Mouse (Mus musculus): ENCODE measurements around the gene Nuak1. TPM values are rescaled to one million over a fixed set of nuclear protein-coding genes. Genes with fewer than 3 reads are reported as not detected.

Gene Nuak1
- total and polyA plus RNA-seq, 3 experiments, result 1.2 to 3.4 (median 1.6) TPM

GRCm38 (mm10) chr10:84382900-84383883 lies 57.2 kb downstream of the Nuak1 start:
- in situ Hi-C loops (cut with MboI; ENCODE audit: low pct_ligation_motif_present, low pct_unique_long_range_greater_than_20kb, low sequenced_read_pairs) (no loop called here), dilution Hi-C loops (cut with MboI; ENCODE audit: extremely low pct_ligation_motif_present, extremely low pct_unique_long_range_greater_than_20kb, low sequenced_read_pairs) (no loop called here)
- no peak overlapping the region for H3K9ac ChIP-seq (ENCODE audit: insufficient read depth, low read depth)
- TF ChIP-seq MAFK (IDR thresholded peaks at IDR 0.05; ENCODE audit: insufficient replicate concordance, low read length) (no peak), ZKSCAN1 (IDR thresholded peaks at IDR 0.05; ENCODE audit: borderline replicate concordance, low read depth, low read length) (no peak), NELFE (IDR thresholded peaks at IDR 0.05; ENCODE audit: low read depth, low read length) (no peak), ETS1 (conservative IDR thresholded peaks at IDR 0.05; ENCODE audit: low read depth, low read length) (no peak)
- no peaks in the 10 kb centered on the region for H3K9me3 ChIP-seq (replicated peaks; ENCODE audit: low read length)
- no peaks in the 10 kb centered on the region for H3K27me3 ChIP-seq (replicated peaks)
- H3K4me3 ChIP-seq (replicated peaks in 1 of 3; ENCODE audit: low read depth in 2 of 3, low read length in 2 of 3, poor library complexity in 1 of 3), result no peak overlapping the region
- H3K4me2 ChIP-seq (ENCODE audit: insufficient read depth, low read depth, poor library complexity, severe bottlenecking), result no peak overlapping the region
- H3K27ac ChIP-seq (ENCODE audit: insufficient read depth, low read depth), result no peak overlapping the region
- no peaks in the 10 kb centered on the region for H3K79me2 ChIP-seq (replicated peaks; ENCODE audit: control insufficient read depth, extremely low read depth, insufficient read depth, poor library complexity, severe bottlenecking)
- peaks cover 0 to 49% of the 10 kb centered on the region in 2 experiments; a peak in 2 of 4 replicates for H3K4me1 ChIP-seq (ENCODE audit: control insufficient read depth in 1 of 2, insufficient read depth in 2 of 2)
- peaks cover 0 to 19% of the 10 kb centered on the region in 2 experiments for H3K36me3 ChIP-seq (replicated peaks in 1 of 2; ENCODE audit: control insufficient read depth in 1 of 2, insufficient read depth in 1 of 2, low read length in 1 of 2)
- DNase-seq (ENCODE audit: extremely low read depth), result no peak

- peaks cover 0 to 23% of the 10 kb centered on the region in 2 experiments for H3K36me3 ChIP-seq (replicated peaks in 1 of 2; ENCODE audit: control insufficient read depth in 1 of 2, insufficient read depth in 1 of 2, low read length in 1 of 2)
- H3K79me2 ChIP-seq (replicated peaks; ENCODE audit: control insufficient read depth, extremely low read depth, insufficient read depth, poor library complexity, severe bottlenecking), result no peaks in the 10 kb centered on the region
- H3K4me2 ChIP-seq (ENCODE audit: insufficient read depth, low read depth, poor library complexity, severe bottlenecking), result no peak overlapping the region
- in situ Hi-C loops (cut with MboI; ENCODE audit: low pct_ligation_motif_present, low pct_unique_long_range_greater_than_20kb, low sequenced_read_pairs), result no loop called here
- H3K9me3 ChIP-seq (replicated peaks; ENCODE audit: low read length), result no peaks in the 10 kb centered on the region
- H3K9ac ChIP-seq (ENCODE audit: insufficient read depth, low read depth), result no peak overlapping the region
- peaks cover 0 to 31% of the 10 kb centered on the region in 2 experiments; a peak in 2 of 4 replicates for H3K4me1 ChIP-seq (ENCODE audit: control insufficient read depth in 1 of 2, insufficient read depth in 2 of 2)
- H3K27ac ChIP-seq (ENCODE audit: insufficient read depth, low read depth), result no peak overlapping the region
- no peak for TF ChIP-seq UBTF (IDR thresholded peaks at IDR 0.05; ENCODE audit: low read depth, low read length)
- H3K27me3 ChIP-seq (replicated peaks), result no peaks in the 10 kb centered on the region
- DNase-seq (ENCODE audit: extremely low read depth), result no peak
- dilution Hi-C loops (cut with MboI; ENCODE audit: extremely low pct_ligation_motif_present, extremely low pct_unique_long_range_greater_than_20kb, low sequenced_read_pairs), result no loop called here
- H3K4me3 ChIP-seq (replicated peaks in 1 of 3; ENCODE audit: low read depth in 2 of 3, low read length in 2 of 3, poor library complexity in 1 of 3), result no peak overlapping the region
Observed at GRCm38 (mm10) chr10:84381276-84381798, 59.1 kb downstream of the Nuak1 start.

- in situ Hi-C loops (cut with MboI; ENCODE audit: low pct_ligation_motif_present, low pct_unique_long_range_greater_than_20kb, low sequenced_read_pairs), result no loop called here
- Histone ChIP-seq H3K9me3 (replicated peaks; ENCODE audit: low read length) (no peaks in the 10 kb centered on the region), H3K27ac (ENCODE audit: insufficient read depth, low read depth) (no peak overlapping the region), H3K4me2 (ENCODE audit: insufficient read depth, low read depth, poor library complexity, severe bottlenecking) (no peak overlapping the region), H3K4me3 (replicated peaks in 1 of 3; ENCODE audit: low read depth in 2 of 3, low read length in 2 of 3, poor library complexity in 1 of 3) (no peak overlapping the region), H3K79me2 (replicated peaks; ENCODE audit: control insufficient read depth, extremely low read depth, insufficient read depth, poor library complexity, severe bottlenecking) (no peaks in the 10 kb centered on the region), H3K9ac (ENCODE audit: insufficient read depth, low read depth) (no peak overlapping the region), H3K27me3 (replicated peaks) (no peaks in the 10 kb centered on the region), H3K36me3 (replicated peaks in 1 of 2; ENCODE audit: control insufficient read depth in 1 of 2, insufficient read depth in 1 of 2, low read length in 1 of 2) (peaks cover 0 to 29% of the 10 kb centered on the region in 2 experiments), H3K4me1 (ENCODE audit: control insufficient read depth in 1 of 2, insufficient read depth in 2 of 2) (peaks cover 0 to 11% of the 10 kb centered on the region in 2 experiments; a peak in 2 of 4 replicates)
- TF ChIP-seq E2F4 (IDR thresholded peaks at IDR 0.05; ENCODE audit: insufficient replicate concordance, low read depth, low read length) (no peak), ELF1 (IDR thresholded peaks at IDR 0.05; ENCODE audit: low read depth, low read length) (no peak), NRF1 (IDR thresholded peaks at IDR 0.05; ENCODE audit: low read depth, low read length) (no peak)
- dilution Hi-C loops (cut with MboI; ENCODE audit: extremely low pct_ligation_motif_present, extremely low pct_unique_long_range_greater_than_20kb, low sequenced_read_pairs), result no loop called here
- no peak for DNase-seq (ENCODE audit: extremely low read depth)
Observed at GRCm38 (mm10) chr10:84379366-84379765, 61.0 kb downstream of the Nuak1 start.

Data from CH12.LX (cell line).